Mouse (Mus musculus): ENCODE measurements around the gene Gm2004. TPM values are rescaled to one million over a fixed set of nuclear protein-coding genes. Genes with fewer than 3 reads are reported as not detected.

The Gm2004 gene
- polyA plus RNA-seq (2017; shearing (Covaris generic)), result 0.34 TPM

DNA sequence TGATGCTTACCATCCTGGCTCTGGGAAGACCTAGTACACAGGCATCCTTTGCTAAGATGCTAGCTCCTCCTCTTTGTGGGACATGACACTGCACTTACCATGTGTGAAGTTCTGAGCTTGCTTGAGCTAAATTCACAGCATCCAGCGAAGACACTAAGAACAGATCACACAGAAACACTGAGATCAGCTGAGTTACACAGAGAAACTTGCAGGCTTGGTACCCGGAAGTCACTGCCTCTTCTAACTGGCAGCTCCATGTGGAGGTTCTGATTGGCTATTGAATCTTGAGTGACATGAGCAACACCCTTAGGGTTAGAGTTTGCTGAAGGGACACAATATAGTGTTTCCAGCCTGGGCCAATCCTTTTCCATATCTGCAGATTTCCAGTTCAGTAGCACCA lies at the start of gene Gm2004:
Gene Gm2004 (minus strand): TSS at position 101 of the 400 bp plus-strand sequence.

Other genes with a start within 250 kb of the Gm2004 start
- gene Zfp966, start 218.7 kb downstream of the Gm2004 start, polyA plus RNA-seq (2017; shearing (Covaris generic)), result 5.1 TPM
- gene Gm2026, start 184.5 kb downstream of the Gm2004 start, polyA plus RNA-seq (2017; shearing (Covaris generic)), result 2.6 TPM
- 4.1 TPM for gene 2210418O10Rik, start 76.7 kb upstream of the Gm2004 start, polyA plus RNA-seq (2017; shearing (Covaris generic))
- not detected for gene Gm11009, start 169.7 kb upstream of the Gm2004 start, polyA plus RNA-seq (2017; shearing (Covaris generic))